Mouse (Mus musculus): ENCODE results near the gene Dock6.
"Not testable (repeated sequence)": the region's sequence is repeated elsewhere in the genome, so short reads cannot be mapped to it uniquely, and the experiment has no call there.

Gene Dock6

DNA sequence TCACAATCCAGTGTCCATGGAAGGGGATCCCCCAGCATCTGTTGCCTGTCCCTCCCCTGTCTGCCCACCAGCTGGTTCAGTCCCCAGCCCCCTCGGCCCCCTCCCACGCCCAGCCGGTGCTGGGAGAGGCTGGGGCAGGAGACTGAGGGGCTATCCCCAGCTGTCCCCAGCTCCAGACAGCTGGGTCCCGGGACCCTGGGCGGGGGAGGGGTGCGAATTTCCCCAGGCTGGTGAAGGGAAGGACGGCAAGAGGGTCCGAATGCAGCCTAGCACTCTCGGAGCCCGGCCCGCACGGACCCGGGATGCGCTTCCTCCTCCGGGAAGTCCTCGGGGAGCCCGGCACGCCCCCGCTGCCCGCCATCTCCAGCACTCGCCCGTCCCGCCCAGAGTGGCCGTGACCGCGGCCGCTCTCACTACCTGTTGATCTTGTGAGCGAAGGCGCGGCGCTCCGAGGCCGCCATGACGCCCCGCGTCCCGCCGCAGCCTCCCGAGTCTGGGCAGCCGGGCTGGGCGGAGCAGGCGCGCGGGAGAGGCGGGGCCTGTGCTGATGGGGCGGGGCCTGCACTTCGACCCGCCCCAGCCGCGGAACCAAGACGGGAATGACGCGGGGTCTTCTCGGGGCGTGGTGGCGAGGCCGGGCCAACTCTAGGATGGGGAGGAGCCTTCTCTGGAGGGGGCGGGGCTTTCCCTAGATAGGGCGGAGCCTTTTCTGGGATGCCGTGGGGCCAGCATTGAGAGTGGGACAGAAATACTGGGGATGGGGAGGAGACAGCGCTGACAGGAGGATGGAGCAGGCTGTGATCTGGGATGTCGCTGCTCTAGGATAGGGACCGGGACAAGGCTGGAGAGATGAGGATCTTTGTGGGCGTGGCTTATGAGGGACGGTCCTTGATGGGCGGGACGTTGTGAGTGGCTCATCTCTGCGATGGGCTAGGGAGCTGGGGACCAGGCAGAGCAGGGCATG, at the start of gene Dock6:
Gene Dock6, minus strand, starts transcription at position 508 of the 964 bp plus-strand sequence.
- peak; percentile 62 for DNase-seq (ENCODE audit: low read depth)

DNA sequence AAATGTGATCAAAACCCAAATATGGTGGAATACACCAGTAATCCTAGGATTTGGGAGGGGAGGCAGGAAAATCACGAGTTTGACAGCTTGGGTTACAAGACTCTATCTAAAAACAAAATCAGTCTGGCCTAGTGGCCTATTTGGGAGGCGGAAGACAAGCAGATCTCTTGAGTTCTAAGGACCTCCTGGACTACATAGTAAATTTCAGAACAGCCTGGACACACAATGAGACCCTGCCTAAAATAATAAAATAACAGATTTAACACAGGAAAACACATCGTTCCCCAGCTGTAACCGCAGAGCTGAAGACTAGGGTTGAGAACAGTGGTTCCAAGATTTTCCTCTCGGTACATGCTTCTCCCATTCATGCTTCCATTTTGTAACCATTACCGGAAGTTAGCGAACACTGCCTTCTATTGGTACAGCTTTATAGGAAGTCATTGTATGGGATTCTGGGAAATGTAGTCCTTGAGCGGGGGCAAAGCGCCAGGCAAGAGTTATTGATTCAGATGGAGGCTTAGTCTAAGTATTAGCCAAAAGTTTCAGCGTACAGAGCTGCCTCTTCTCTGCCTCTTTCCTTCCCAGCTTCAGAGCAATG, 48.9 kb upstream of the Dock6 start:
- peak; percentile 63 for DNase-seq (ENCODE audit: low read depth)

GRCm38 (mm10) chr9:21889229-21889628, 36.8 kb upstream of the Dock6 start:
- no peak for DNase-seq (ENCODE audit: low read depth)

- no peak for DNase-seq (ENCODE audit: low read depth)
These were observed 24.2 kb upstream of the Dock6 start for GRCm38 (mm10) chr9:21876601-21877000.

GRCm38 (mm10) chr9:21872204-21872603, 19.8 kb upstream of the Dock6 start:
- no peak for DNase-seq (ENCODE audit: low read depth)

DNA sequence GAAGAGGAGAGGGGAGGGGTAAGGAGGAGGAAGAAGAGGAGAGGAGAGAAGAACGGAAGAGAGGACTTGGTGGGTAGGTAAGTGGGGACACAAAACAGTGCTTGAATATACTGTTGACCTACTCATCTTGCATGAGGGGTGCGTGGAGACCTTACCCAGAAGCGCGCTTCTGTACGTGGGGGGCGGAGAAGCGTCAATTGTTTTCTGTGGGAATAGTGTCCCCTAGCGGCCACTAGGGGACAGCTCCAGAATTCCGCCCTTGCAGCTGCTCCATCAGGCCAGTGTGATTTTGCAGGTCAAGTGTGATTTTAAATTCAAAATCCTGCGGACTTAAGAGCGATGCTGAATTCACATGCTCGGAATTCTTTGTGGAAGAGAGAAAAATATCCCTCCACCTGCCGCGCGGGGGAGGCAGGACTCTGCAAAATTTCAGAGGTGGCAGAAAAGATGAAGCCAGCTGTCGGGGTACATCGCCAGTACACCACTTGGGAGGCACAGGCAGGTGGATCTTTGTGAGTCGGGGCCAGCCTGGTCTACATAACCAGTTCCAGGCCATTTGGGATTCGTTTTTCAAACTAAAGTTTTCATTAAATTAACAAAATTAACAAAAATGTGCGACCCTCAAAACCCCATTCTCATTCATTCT, 18.6 kb upstream of the Dock6 start:
- peak; percentile 24 for DNase-seq (ENCODE audit: low read depth)

DNA sequence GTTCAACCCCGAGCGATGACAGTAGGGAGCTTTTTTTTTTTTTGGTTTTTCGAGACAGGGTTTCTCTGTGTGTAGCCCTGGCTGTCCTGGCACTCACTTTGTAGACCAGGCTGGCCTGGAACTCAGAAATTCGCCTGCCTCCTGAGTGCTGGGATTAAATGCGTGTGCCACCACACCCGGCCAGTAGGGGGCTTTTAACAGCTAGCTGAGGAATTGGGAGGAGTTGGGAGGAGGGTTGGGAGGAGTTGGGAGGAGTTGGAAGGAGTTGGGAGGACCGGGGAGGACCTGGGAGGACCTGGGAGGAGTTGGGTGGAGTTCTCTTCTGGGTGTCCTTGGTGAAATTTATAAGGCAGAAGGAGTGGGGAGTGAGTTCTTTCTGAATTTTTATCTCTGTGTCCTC, 16.9 kb upstream of the Dock6 start:
- not testable (repeated sequence) for DNase-seq (ENCODE audit: low read depth)

DNA sequence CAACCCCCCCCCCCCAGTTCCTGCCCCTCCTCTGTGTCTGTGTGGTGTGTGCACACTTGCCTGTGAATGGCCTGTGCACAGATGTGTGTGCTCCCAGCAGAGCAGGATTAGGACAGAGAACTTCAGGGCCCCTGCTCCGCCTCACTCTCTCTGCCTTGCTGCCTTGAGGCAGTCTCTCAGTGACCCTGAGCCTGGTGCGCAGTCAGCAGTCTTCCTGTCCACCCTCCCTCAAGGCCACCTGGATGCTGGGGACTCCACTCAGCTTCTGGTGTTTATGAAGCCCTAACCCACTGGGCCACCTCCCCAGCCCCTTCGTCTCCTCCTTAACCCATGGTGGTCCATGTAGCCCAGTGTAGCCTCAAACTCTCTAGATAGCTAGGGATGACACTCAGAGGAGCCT, 15.3 kb upstream of the Dock6 start:
- no peak for DNase-seq (ENCODE audit: low read depth)

DNA sequence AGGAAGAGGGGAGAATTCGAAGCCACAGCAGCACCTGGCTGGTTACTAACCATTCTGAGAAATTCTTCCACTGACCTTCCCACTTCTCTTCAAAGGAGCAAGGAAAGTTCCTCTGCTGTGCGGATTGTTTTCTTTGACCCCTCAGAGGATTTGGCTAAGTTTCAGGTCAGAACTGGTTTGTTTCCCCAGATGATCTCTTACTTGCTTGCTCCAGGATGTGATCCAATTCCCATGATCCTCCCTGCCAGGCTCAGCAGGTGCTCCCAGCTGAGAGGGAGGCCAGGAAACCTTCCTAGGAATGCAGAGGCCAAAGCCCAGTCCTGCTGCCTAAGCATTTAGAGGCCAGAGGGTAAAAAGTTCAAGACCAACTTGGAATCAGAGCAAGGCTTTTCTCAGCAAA, 14.2 kb upstream of the Dock6 start:
- DNase-seq (ENCODE audit: low read depth) = no peak

GRCm38 (mm10) chr9:21865673-21866398, 13.4 kb upstream of the Dock6 start:
- DNase-seq (ENCODE audit: low read depth) = no peak

GRCm38 (mm10) chr9:21862181-21862580, 9.7 kb upstream of the Dock6 start:
- DNase-seq (ENCODE audit: low read depth) = no peak

DNA sequence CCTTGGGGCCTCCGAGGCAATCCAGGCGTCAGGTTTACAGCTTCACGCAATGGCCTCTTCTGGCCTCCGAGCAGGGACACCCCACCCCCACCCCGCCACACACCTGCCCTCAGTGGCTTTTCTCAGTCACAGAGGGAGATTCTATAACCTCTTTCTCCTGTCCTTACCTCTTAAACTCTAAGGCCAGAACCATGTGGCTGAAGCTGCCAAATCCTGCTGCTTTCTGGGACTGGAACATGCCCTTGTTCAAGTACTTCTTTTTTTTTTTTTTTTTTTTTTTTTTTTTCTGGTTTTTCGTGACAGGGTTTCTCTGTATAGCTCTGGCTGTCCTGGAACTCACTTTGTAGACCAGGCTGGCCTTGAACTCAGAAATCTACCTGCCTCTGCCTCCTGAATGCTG, 7.9 kb upstream of the Dock6 start:
- DNase-seq (ENCODE audit: low read depth) = not testable (repeated sequence)

GRCm38 (mm10) chr9:21859606-21860005, 7.2 kb upstream of the Dock6 start:
- DNase-seq (ENCODE audit: low read depth) = no peak

GRCm38 (mm10) chr9:21858084-21858483, 5.6 kb upstream of the Dock6 start:
- DNase-seq (ENCODE audit: low read depth) = no peak

DNA sequence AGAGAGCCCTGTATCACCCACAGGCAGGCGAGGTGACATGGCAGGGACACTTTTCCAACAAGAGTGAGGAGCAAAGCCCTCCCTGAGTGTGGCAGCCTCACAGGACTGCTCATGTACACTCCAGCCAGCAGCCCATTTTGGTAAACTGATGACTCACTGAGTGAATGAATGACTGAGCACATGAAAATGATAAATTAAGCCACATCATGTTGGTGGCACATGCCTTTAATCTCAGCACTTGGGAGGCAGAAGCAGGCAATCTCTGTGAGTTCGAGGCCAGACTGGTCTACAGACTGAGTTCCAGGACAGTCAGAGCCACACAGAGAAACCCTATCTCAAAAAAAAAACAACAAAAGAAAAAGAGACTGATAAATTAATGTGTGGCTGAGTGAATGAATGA, 5.1 kb upstream of the Dock6 start:
- no peak for DNase-seq (ENCODE audit: low read depth)

- no peak for DNase-seq (ENCODE audit: low read depth)
These were observed 2.5 kb upstream of the Dock6 start for GRCm38 (mm10) chr9:21854894-21855293.

DNA sequence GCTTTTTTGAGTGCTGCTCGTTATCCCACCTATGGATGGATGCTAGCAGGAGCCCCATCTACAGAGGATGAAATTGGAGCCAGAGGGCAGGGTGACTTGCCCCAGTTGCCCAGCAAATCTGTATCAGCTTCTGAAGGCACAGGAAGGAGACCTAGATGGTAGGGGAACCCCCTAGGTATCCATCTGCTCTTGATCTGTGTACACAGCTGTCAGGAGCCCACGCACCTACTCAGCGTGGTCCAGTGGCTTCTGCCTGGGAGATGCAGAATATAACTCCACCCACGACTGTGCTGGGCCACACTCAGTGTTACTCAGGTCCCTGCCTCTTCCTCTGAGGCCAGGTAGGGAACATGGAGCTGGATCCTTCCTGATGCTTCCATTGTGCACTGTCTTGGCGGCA, 1.5 kb upstream of the Dock6 start:
- no peak for DNase-seq (ENCODE audit: low read depth)

GRCm38 (mm10) chr9:21851084-21851483, 1.4 kb downstream of the Dock6 start:
- no peak for DNase-seq (ENCODE audit: low read depth)

- DNase-seq (ENCODE audit: low read depth) = no peak
These were observed 2.5 kb downstream of the Dock6 start for GRCm38 (mm10) chr9:21849691-21850677.

GRCm38 (mm10) chr9:21847926-21848325, 4.5 kb downstream of the Dock6 start:
- DNase-seq (ENCODE audit: low read depth) = no peak

GRCm38 (mm10) chr9:21847425-21847824, 5.0 kb downstream of the Dock6 start:
- DNase-seq (ENCODE audit: low read depth) = no peak
